Mouse (Mus musculus) embryo, embryonic 11 days (tissue): Measurements from ENCODE around the gene Gjb2.

Experiments
- DNase-seq: peaks from one replicate; pipeline ENCODE4 v3.0.0-alpha.2; 2015

Gjb2 gene

DNA sequence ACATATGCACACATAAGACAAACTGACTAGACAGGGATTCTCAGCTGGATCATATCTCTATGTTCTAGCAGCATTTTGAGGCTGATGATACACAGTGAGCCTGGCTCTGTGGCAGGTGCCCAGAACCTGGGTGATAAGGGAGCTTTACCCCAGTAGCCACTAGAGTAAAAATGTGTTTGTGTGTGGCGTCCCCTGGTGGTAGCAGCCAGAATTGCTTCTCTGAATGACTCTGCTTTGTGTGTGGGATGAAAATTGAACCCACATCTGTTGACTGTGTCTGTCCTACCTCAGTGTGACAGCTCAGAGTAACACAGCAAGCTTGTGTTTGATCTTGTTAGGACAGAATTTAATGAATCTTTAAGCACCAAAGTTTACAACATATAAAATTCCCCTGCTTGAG lies 44.5 kb downstream of the Gjb2 start:
- peak; percentile 72 for DNase-seq

DNA sequence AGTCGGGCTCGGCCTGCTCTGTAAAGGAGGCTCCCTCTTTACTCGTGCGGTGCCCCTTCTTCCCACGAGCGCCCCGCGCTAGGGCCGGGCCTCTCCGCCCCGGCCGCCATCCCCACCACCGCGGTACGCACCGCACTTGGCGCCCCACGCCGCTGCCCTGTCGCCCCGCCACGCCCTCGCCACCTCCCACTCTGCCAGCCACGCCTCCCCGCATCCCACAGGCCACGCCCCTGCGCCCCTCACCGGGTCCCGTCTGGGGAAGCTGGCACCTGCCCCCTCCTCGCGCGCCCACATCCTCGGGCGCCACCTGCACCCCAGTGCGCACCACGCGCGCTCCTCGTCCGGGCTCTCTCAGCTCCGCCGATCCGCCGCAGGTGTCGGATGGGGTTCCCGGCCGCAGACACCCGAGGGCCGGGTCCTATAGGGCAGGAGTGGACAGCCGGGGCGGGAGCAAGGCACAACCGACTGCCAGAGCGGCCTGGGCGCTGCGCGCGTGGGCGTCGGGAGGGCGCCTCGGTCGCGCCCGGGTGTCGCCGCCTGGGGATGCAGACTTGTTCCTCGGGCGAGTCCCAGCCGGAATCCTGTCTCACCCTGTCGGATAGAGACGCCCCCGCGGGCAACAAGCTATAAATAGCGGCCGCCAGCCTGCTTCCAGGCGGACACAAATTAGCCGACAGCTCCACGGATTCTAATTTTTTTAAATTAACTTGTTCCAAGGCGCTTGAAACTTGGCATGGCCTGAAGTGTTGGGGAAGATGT lies 46.8 kb downstream of the Gjb2 start, which contains the start of gene Gja3:
TSS of gene Gja3 (minus strand) at position 538 of the 759 bp plus-strand sequence.
- DNase-seq: peak; percentile 57

DNA sequence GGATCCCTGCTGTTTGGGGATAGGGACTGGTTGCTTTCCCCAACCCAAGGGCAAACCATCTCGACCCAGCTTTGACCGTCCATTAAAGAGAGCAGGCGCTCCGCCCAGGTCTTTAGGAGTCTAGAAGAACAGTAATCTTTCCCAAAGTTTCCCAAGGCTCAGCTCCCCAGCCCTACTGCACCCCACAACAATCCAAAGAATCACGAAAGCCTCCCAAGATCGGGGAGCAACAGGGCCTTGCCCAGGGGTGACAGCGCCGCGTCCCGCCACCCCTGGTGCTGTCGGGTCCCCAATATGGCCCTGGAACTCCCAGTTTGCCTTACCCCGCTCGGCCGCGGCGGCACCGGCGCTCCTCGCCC lies 47.3 kb downstream of the Gjb2 start:
- DNase-seq: no peak

DNA sequence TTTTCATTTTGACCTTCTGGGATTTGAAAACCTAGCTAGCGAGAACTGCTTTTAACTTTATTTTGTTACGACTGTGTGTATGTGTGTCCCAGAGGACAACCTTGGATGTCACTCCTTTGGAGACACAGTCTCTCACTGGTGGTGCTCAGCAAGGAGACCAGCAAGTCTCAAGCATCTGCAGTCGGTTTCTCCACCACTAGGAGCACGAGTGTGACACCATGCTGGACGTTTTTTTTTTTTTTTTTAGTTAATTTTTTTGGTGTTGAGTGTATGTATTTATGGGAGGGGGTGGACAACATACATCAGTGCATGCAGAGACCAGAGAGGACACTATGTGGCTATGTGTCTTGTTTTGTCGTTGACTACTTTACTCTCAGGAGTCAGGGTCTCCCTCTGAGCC lies 51.8 kb downstream of the Gjb2 start:
- no peak for DNase-seq
